Mouse (Mus musculus) MEL (cell line): Measurements from ENCODE around the gene Rabl6. TPM values are rescaled to one million over a fixed set of nuclear protein-coding genes. Genes with fewer than 3 reads are reported as not detected.

Experiments
- DNase-seq: peaks from one replicate; pipeline ENCODE4 v3.0.0; 2011; ENCODE audit warnings: low read depth, low spot score
- H3K27ac ChIP-seq: 2 replicates; pipeline ENCODE4 v1.5.1; 2012; ENCODE audit warnings: low read depth, mild to moderate bottlenecking, control low read depth, low read length, moderate library complexity; ENCODE audit not compliant: control insufficient read depth
- H3K27me3 ChIP-seq, 2 experiments: fragments of 150-350 bp in 1 of 2; sonication (generic) in 1 of 2; 2 replicates each; pipeline ENCODE4 v1.6.1; 2012; ENCODE audit warnings: low read length in 2 of 2, mild to moderate bottlenecking in 2 of 2, improper control_type of control experiment in 1 of 2, moderate library complexity in 1 of 2; ENCODE audit not compliant: insufficient read depth in 2 of 2, control insufficient read depth in 1 of 2
- H3K36me3 ChIP-seq, 2 experiments: 2 replicates each; pipeline ENCODE4 v1.6.1; 2012 to 2014; ENCODE audit warnings: low read length in 2 of 2, improper control_type of control experiment in 1 of 2, inconsistent platforms in 1 of 2, mild to moderate bottlenecking in 1 of 2; ENCODE audit not compliant: insufficient read depth in 2 of 2, control insufficient read depth in 1 of 2
- H3K4me1 ChIP-seq, 2 experiments: fragments of 150-350 bp in 1 of 2; sonication (generic) in 1 of 2; 2 replicates each; pipeline ENCODE4 v1.6.1; 2012; ENCODE audit warnings: low read length in 2 of 2, improper control_type of control experiment in 1 of 2, mild to moderate bottlenecking in 1 of 2; ENCODE audit not compliant: insufficient read depth in 2 of 2, control insufficient read depth in 1 of 2
- H3K4me3 ChIP-seq, 2 experiments: fragments of 150-350 bp in 1 of 2; sonication (generic) in 1 of 2; 2 replicates each; pipeline ENCODE4 v1.5.1; 2012; ENCODE audit warnings: low read depth in 2 of 2, low read length in 2 of 2, mild to moderate bottlenecking in 2 of 2, moderate library complexity in 2 of 2, control low read depth in 1 of 2, improper control_type of control experiment in 1 of 2; ENCODE audit not compliant: control insufficient read depth in 1 of 2, insufficient read depth in 1 of 2
- H3K79me2 ChIP-seq: 2 replicates; pipeline ENCODE4 v1.6.1; 2012; ENCODE audit warnings: mild to moderate bottlenecking, low read length, moderate library complexity; ENCODE audit not compliant: control insufficient read depth, poor library complexity, insufficient read depth
- H3K9ac ChIP-seq: 2 replicates; pipeline ENCODE4 v1.6.1; 2012; ENCODE audit warnings: low read depth, mild to moderate bottlenecking, control low read depth, low read length, moderate library complexity; ENCODE audit not compliant: control insufficient read depth, poor library complexity, severe bottlenecking
- H3K9me3 ChIP-seq: fragments of 150-350 bp; sonication (generic); replicated peaks from 2 replicates; pipeline ENCODE4 v1.6.1; 2012; ENCODE audit warnings: mild to moderate bottlenecking, low read length, improper control_type of control experiment, moderate library complexity; ENCODE audit not compliant: insufficient read depth
- BHLHE40 ChIP-seq: IDR thresholded peaks from 2 replicates; pipeline ENCODE4 v1.6.1; 2012; ENCODE audit warnings: low read depth, mild to moderate bottlenecking, inconsistent platforms, low read length, improper control_type of control experiment, borderline replicate concordance
- CTCF ChIP-seq, 3 experiments: IDR thresholded peaks in 2 of 3; conservative IDR thresholded peaks in 1 of 3; 2 replicates each; pipeline ENCODE4 v1.5.1; 2011 to 2012; ENCODE audit warnings: low read length in 3 of 3, low read depth in 2 of 3, mild to moderate bottlenecking in 2 of 3, improper control_type of control experiment in 1 of 3, inconsistent platforms in 1 of 3, mixed read lengths in 1 of 3, moderate library complexity in 1 of 3; ENCODE audit not compliant: control insufficient read depth in 1 of 3, insufficient read depth in 1 of 3, poor library complexity in 1 of 3, severe bottlenecking in 1 of 3
- HCFC1 ChIP-seq: IDR thresholded peaks from 2 replicates; pipeline ENCODE4 v1.6.1; 2012; ENCODE audit warnings: low read depth, mild to moderate bottlenecking, inconsistent platforms, low read length, improper control_type of control experiment, moderate library complexity
- KAT2A ChIP-seq: conservative IDR thresholded peaks from 2 replicates; pipeline ENCODE4 v1.6.1; 2012; ENCODE audit warnings: low read depth, low read length, improper control_type of control experiment, inconsistent platforms
- MAFK ChIP-seq: IDR thresholded peaks from 2 replicates; pipeline ENCODE4 v1.6.1; 2011; ENCODE audit warnings: low read depth, mild to moderate bottlenecking, low read length, improper control_type of control experiment, borderline replicate concordance
- MAZ ChIP-seq: IDR thresholded peaks from 2 replicates; pipeline ENCODE4 v1.6.1; 2012; ENCODE audit warnings: low read depth, mild to moderate bottlenecking, inconsistent platforms, low read length, improper control_type of control experiment
- MEF2A ChIP-seq: IDR thresholded peaks from 2 replicates; pipeline ENCODE4 v1.6.1; 2014; ENCODE audit warnings: low read depth, mild to moderate bottlenecking, inconsistent platforms, low read length, improper control_type of control experiment; ENCODE audit not compliant: poor library complexity, insufficient replicate concordance, severe bottlenecking; ENCODE audit errors: extremely low read depth
- MXI1 ChIP-seq: IDR thresholded peaks from 2 replicates; pipeline ENCODE4 v1.6.1; 2011; ENCODE audit warnings: mild to moderate bottlenecking, low read depth, low read length, improper control_type of control experiment
- NELFE ChIP-seq: IDR thresholded peaks from 2 replicates; pipeline ENCODE4 v1.6.1; 2011; ENCODE audit warnings: low read depth, low read length, improper control_type of control experiment
- NRF1 ChIP-seq: IDR thresholded peaks from 2 replicates; pipeline ENCODE4 v1.6.1; 2014; ENCODE audit warnings: low read depth, mild to moderate bottlenecking, inconsistent platforms, low read length, improper control_type of control experiment, moderate library complexity; ENCODE audit not compliant: poor library complexity, insufficient read depth, severe bottlenecking
- POLR2A ChIP-seq, 2 experiments: IDR thresholded peaks; 2 replicates each; pipeline ENCODE4 v1.6.1; 2011 to 2012; ENCODE audit warnings: low read length in 2 of 2, mild to moderate bottlenecking in 2 of 2, control low read depth in 1 of 2, improper control_type of control experiment in 1 of 2, low read depth in 1 of 2, moderate library complexity in 1 of 2; ENCODE audit not compliant: control insufficient read depth in 1 of 2, insufficient read depth in 1 of 2, poor library complexity in 1 of 2
- RAD21 ChIP-seq: IDR thresholded peaks from 2 replicates; pipeline ENCODE4 v1.6.1; 2011; ENCODE audit warnings: mild to moderate bottlenecking, low read depth, low read length, improper control_type of control experiment
- SIN3A ChIP-seq: IDR thresholded peaks from 2 replicates; pipeline ENCODE4 v1.6.1; 2012; ENCODE audit warnings: low read length, improper control_type of control experiment, inconsistent platforms
- SMC3 ChIP-seq: IDR thresholded peaks from 2 replicates; pipeline ENCODE4 v1.6.1; 2011; ENCODE audit warnings: low read depth, low read length, improper control_type of control experiment
- polyA plus RNA-seq, 2 experiments: library from polyadenylated mRNA; stranded (reverse) in 1 of 2; unstranded in 1 of 2; fragments of >175 nt in 1 of 2; fragments of >200 nt in 1 of 2; gene quantifications; 2 replicates each; pipeline versions ENCODE4 v1.2.1 to v1.2.4; 2012; ENCODE audit warnings: low replicate concordance in 2 of 2, low read depth in 1 of 2; ENCODE audit not compliant: insufficient read length in 2 of 2, insufficient read depth in 1 of 2, missing spikeins in 1 of 2
- total RNA-seq: library from RNA; depleted of rRNA; stranded (reverse); fragments of 300-350 nt; gene quantifications from 2 replicates; pipeline ENCODE4 v1.2.3, GENCODE M21; 2012

Rabl6 gene
- total and polyA plus RNA-seq, 3 experiments, result 76.9 to 104 (median 84.7) TPM

- peak within 1 kb of the TSS; percentile 71 for H3K9ac ChIP-seq
- TF ChIP-seq BHLHE40 (0 out of 2 replicates have a peak, but pooled peaks have one; percentile 15), KAT2A (no peak), CTCF (IDR thresholded peaks at IDR 0.05 in 2 of 3, conservative IDR thresholded peaks at IDR 0.05 in 1 of 3; ENCODE audit: control insufficient read depth in 1 of 3, insufficient read depth in 1 of 3, low read depth in 2 of 3, low read length in 3 of 3, poor library complexity in 1 of 3, severe bottlenecking in 1 of 3) (peak; percentile 65 to 82 (median 81)), HCFC1 (peak; percentile 49), MAZ (no peak), NRF1 (peak; percentile 80), RAD21 (peak; percentile 9), SIN3A (peak; percentile 36; the same call in 1 of the 2 replicates), NELFE (peak; percentile 57; the same call in 1 of the 2 replicates), POLR2A (IDR thresholded peaks at IDR 0.05; ENCODE audit: control insufficient read depth in 1 of 2, insufficient read depth in 1 of 2, low read depth in 1 of 2, low read length in 2 of 2, poor library complexity in 1 of 2) (peak; percentile 56 to 68; a peak in 2 of 4 replicates), MEF2A (no peak), SMC3 (peak; percentile 33; the same call in 1 of the 2 replicates), MXI1 (peak; percentile 47; the same call in 1 of the 2 replicates)
- no peaks in the 10 kb centered on the region for H3K9me3 ChIP-seq
- H3K27ac ChIP-seq, result no peak within 1 kb of the TSS
- H3K4me1 ChIP-seq, result peaks cover 0 to 22% of the 10 kb centered on the region in 2 experiments; a peak in 3 of 4 replicates
- DNase-seq, result peak; percentile 94
- no peaks in the 10 kb centered on the region for H3K27me3 ChIP-seq
- peaks cover 0 to 5% of the 10 kb centered on the region in 2 experiments; a peak in 2 of 4 replicates for H3K36me3 ChIP-seq
- peak within 1 kb of the TSS; percentile 70 to 84 for H3K4me3 ChIP-seq
- no peaks in the 10 kb centered on the region for H3K79me2 ChIP-seq
Observed at GRCm38 (mm10) chr2:25621229-25622200, 13.2 kb upstream of the Rabl6 start, which contains the start of gene Tmem141. Gene Tmem141, minus strand, starts transcription at chr2:25622005.

DNA sequence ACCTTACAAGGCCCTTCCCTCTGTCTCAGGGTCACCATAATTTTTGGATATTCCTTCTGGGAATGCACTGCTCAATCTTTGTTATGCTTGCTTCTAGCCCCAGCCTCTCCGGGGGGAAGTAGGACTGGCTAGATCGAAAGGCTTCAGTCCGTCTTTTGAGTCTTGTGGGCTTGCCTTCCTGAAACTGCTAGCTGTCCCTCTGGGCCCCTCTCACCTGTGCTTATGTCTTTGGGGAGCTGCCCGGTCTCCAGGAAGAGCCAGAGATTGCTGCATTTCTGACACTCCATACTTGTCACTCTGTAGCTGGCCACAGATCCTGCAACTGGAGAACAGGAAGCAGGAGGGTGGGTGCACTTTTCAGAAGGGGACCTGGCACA is 12.5 kb upstream of the Rabl6 start:
- H3K4me1 ChIP-seq, result peaks cover 0 to 22% of the 10 kb centered on the region in 2 experiments; a peak in 3 of 4 replicates
- H3K4me3 ChIP-seq, result peak overlapping the region in 1 of 2 experiments; percentile 84; a peak in 1 of 4 replicates
- no peak overlapping the region for H3K9ac ChIP-seq
- H3K9me3 ChIP-seq, result no peaks in the 10 kb centered on the region
- H3K36me3 ChIP-seq, result peaks cover 0 to 5% of the 10 kb centered on the region in 2 experiments; a peak in 2 of 4 replicates
- H3K79me2 ChIP-seq, result no peaks in the 10 kb centered on the region
- TF ChIP-seq MAZ (0 out of 2 replicates have a peak, but pooled peaks have one; percentile 8), MAFK (no peak)
- no peak for DNase-seq
- no peak overlapping the region for H3K27ac ChIP-seq
- H3K27me3 ChIP-seq, result no peaks in the 10 kb centered on the region
